Mouse (Mus musculus): ENCODE measurements around the gene Gm9.
"Not testable (repeated sequence)": the region's sequence is repeated elsewhere in the genome, so short reads cannot be mapped to it uniquely, and the experiment has no call there.

Gm9 gene

GRCm38 (mm10) chrX:37210941-37211340 is at the start of gene Gm9:
Gm9 (minus strand) TSS chrX:37211041.
- no peak for DNase-seq (ENCODE audit: low read depth)

- DNase-seq (ENCODE audit: low read depth), result not testable (repeated sequence)
Measured at GRCm38 (mm10) chrX:37249619-37250018, 38.8 kb upstream of the Gm9 start, which contains the start of gene Rhox3a. Rhox3a (plus strand) TSS chrX:37249919.

GRCm38 (mm10) chrX:37244676-37245075 is 33.8 kb upstream of the Gm9 start, which contains the start of gene Rhox2a:
Rhox2a (plus strand) TSS chrX:37244976.
- DNase-seq (ENCODE audit: low read depth), result not testable (repeated sequence)

GRCm38 (mm10) chrX:37222158-37222557 is 11.3 kb upstream of the Gm9 start, which contains the start of gene Rhox1:
Rhox1 (minus strand) TSS chrX:37222258.
- DNase-seq (ENCODE audit: low read depth), result not testable (repeated sequence)

GRCm38 (mm10) chrX:37198676-37199075 is 12.2 kb downstream of the Gm9 start:
- DNase-seq (ENCODE audit: low read depth), result no peak

- peak; percentile 5 for DNase-seq (ENCODE audit: low read depth)
Measured at GRCm38 (mm10) chrX:37191744-37192379, 19.0 kb downstream of the Gm9 start.

- DNase-seq (ENCODE audit: low read depth), result peak; percentile 75
Measured at GRCm38 (mm10) chrX:37191105-37191743, 19.6 kb downstream of the Gm9 start, which contains the start of the genes Ndufa1 and Rnf113a1. Ndufa1 (minus strand) TSS chrX:37191163. Rnf113a1 (plus strand) TSS chrX:37191245.

- no peak for DNase-seq (ENCODE audit: low read depth)
Measured at GRCm38 (mm10) chrX:37190755-37191104, 20.1 kb downstream of the Gm9 start.

GRCm38 (mm10) chrX:37184401-37184800 is 26.4 kb downstream of the Gm9 start:
- DNase-seq (ENCODE audit: low read depth), result not testable (repeated sequence)

GRCm38 (mm10) chrX:37168742-37169141 is 42.1 kb downstream of the Gm9 start, which contains the start of gene Akap14:
Akap14 (minus strand) TSS chrX:37168842.
- no peak for DNase-seq (ENCODE audit: low read depth)

GRCm38 (mm10) chrX:37167085-37167484 is 43.8 kb downstream of the Gm9 start:
- DNase-seq (ENCODE audit: low read depth), result peak; percentile 77

- DNase-seq (ENCODE audit: low read depth), result no peak
Measured at GRCm38 (mm10) chrX:37163115-37163514, 47.7 kb downstream of the Gm9 start.

- no peak for DNase-seq (ENCODE audit: low read depth)
Measured at GRCm38 (mm10) chrX:37161169-37161568, 49.7 kb downstream of the Gm9 start.

Measured in NIH3T3 (cell line).